Mouse (Mus musculus): Measurements from ENCODE around the gene Flt1. TPM values are rescaled to one million over a fixed set of nuclear protein-coding genes. Genes with fewer than 3 reads are reported as not detected.
"Not testable (repeated sequence)": the region's sequence is repeated elsewhere in the genome, so short reads cannot be mapped to it uniquely, and the experiment has no call there.

The Flt1 gene
- total RNA-seq, 1 experiment from 2014 or later, result 43.0 TPM

- no peak for DNase-seq
Measured at GRCm38 (mm10) chr5:147614659-147615058, 111.2 kb downstream of the Flt1 start.

GRCm38 (mm10) chr5:147611348-147611747 lies 114.5 kb downstream of the Flt1 start:
- DNase-seq, result not testable (repeated sequence)

- no peak for DNase-seq
Measured at GRCm38 (mm10) chr5:147607256-147607975, 118.4 kb downstream of the Flt1 start.

- DNase-seq, result no peak
Measured at GRCm38 (mm10) chr5:147606751-147607150, 119.1 kb downstream of the Flt1 start.

- no peak for DNase-seq
Measured at GRCm38 (mm10) chr5:147601460-147602360, 124.1 kb downstream of the Flt1 start.

GRCm38 (mm10) chr5:147597825-147598224 lies 128.0 kb downstream of the Flt1 start:
- no peak for DNase-seq

- DNase-seq, result peak; percentile 36
Measured at GRCm38 (mm10) chr5:147589814-147590213, 136.0 kb downstream of the Flt1 start.

GRCm38 (mm10) chr5:147585070-147585469 lies 140.7 kb downstream of the Flt1 start:
- DNase-seq, result no peak

- no peak for DNase-seq
Measured at GRCm38 (mm10) chr5:147584648-147585047, 141.2 kb downstream of the Flt1 start.

GRCm38 (mm10) chr5:147583702-147584298 lies 142.0 kb downstream of the Flt1 start:
- peak; percentile 81 for DNase-seq

- DNase-seq, result no peak
Measured at GRCm38 (mm10) chr5:147580181-147580580, 145.6 kb downstream of the Flt1 start.

GRCm38 (mm10) chr5:147579691-147580090 lies 146.1 kb downstream of the Flt1 start:
- DNase-seq, result no peak

- no peak for DNase-seq
Measured at GRCm38 (mm10) chr5:147579148-147579547, 146.7 kb downstream of the Flt1 start.

GRCm38 (mm10) chr5:147577003-147577402 lies 148.8 kb downstream of the Flt1 start:
- DNase-seq, result no peak

GRCm38 (mm10) chr5:147574517-147574916 lies 151.3 kb downstream of the Flt1 start:
- peak; percentile 49 for DNase-seq

- DNase-seq, result no peak
Measured at GRCm38 (mm10) chr5:147573555-147573954, 152.3 kb downstream of the Flt1 start.

- DNase-seq, result no peak
Measured at GRCm38 (mm10) chr5:147572695-147573094, 153.1 kb downstream of the Flt1 start.

GRCm38 (mm10) chr5:147566335-147566734 lies 159.5 kb downstream of the Flt1 start:
- DNase-seq, result no peak

GRCm38 (mm10) chr5:147565444-147565843 lies 160.4 kb downstream of the Flt1 start:
- DNase-seq, result no peak

- no peak for DNase-seq
Measured at GRCm38 (mm10) chr5:147564140-147564590, 161.6 kb downstream of the Flt1 start.

GRCm38 (mm10) chr5:147563511-147564139 lies 162.2 kb downstream of the Flt1 start:
- no peak for DNase-seq

GRCm38 (mm10) chr5:147557641-147558040 lies 168.2 kb downstream of the Flt1 start:
- DNase-seq, result not testable (repeated sequence)
